Mouse (Mus musculus): ENCODE results near the gene Muc13. TPM values are rescaled to one million over a fixed set of nuclear protein-coding genes. Genes with fewer than 3 reads are reported as not detected.

Gene Muc13
- polyA plus RNA-seq (2015; fragmentation: Illumina TruSeq; extraction: RNeasy Lipid Tissue Mini Kit (QIAGEN cat#74804); ENCODE audit: insufficient read depth, low replicate concordance), result 0.84 TPM

GRCm38 (mm10) chr16:33793846-33794791 is at the start of gene Muc13:
Gene Muc13 (plus strand): TSS chr16:33794037.

GRCm38 (mm10) chr16:33829301-33829831 is 35.5 kb downstream of the Muc13 start, which contains the start of gene Itgb5:
Gene Itgb5 (plus strand): TSS chr16:33829665.

Other genes starting within 250 kb of the Muc13 start
- 52.0 TPM for gene Heg1, start 109.7 kb upstream of the Muc13 start, polyA plus RNA-seq (2015; fragmentation: Illumina TruSeq; extraction: RNeasy Lipid Tissue Mini Kit (QIAGEN cat#74804); ENCODE audit: insufficient read depth, low replicate concordance)
- 29.3 TPM for gene Itgb5, start 35.6 kb downstream of the Muc13 start, polyA plus RNA-seq (2015; fragmentation: Illumina TruSeq; extraction: RNeasy Lipid Tissue Mini Kit (QIAGEN cat#74804); ENCODE audit: insufficient read depth, low replicate concordance)
- gene Umps, start 173.0 kb downstream of the Muc13 start, polyA plus RNA-seq (2015; fragmentation: Illumina TruSeq; extraction: RNeasy Lipid Tissue Mini Kit (QIAGEN cat#74804); ENCODE audit: insufficient read depth, low replicate concordance), result 16.3 TPM

All from spleen, adult 10 weeks (tissue).